Mouse (Mus musculus) neural tube, embryonic 15.5 days (tissue): ENCODE measurements around the gene P3h4. TPM values are rescaled to one million over a fixed set of nuclear protein-coding genes. Genes with fewer than 3 reads are reported as not detected.
A peak's percentile ranks its signal among the peaks of the same experiment; 100 is the strongest.

Source experiments
- ATAC-seq: fragments of 200-750 bp; cut with Nextera tagmentation; 2 replicates; pipeline ENCODE4 v1.8.0; 2017; ENCODE audit warnings: mild to moderate bottlenecking, moderate TSS enrichment, moderate library complexity; ENCODE audit not compliant: low FRiP score
- H3K27ac ChIP-seq: fragments of 300-500 bp; sonication (generic); replicated peaks from 2 replicates; pipeline ENCODE4 v1.5.1; 2015; ENCODE audit warnings: mild to moderate bottlenecking, inconsistent platforms
- H3K27me3 ChIP-seq: fragments of 300-500 bp; sonication (generic); replicated peaks from 2 replicates; pipeline ENCODE4 v1.6.1; 2015; ENCODE audit warnings: inconsistent platforms
- H3K36me3 ChIP-seq: fragments of 300-500 bp; sonication (generic); 2 replicates; pipeline ENCODE4 v1.6.1; 2015; ENCODE audit warnings: inconsistent platforms
- H3K4me1 ChIP-seq: fragments of 300-500 bp; sonication (generic); 2 replicates; pipeline ENCODE4 v1.6.1; 2015; ENCODE audit warnings: inconsistent platforms
- H3K4me2 ChIP-seq: fragments of 300-500 bp; sonication (generic); 2 replicates; pipeline ENCODE4 v1.6.1; 2015; ENCODE audit warnings: inconsistent platforms, mild to moderate bottlenecking, moderate library complexity
- H3K4me3 ChIP-seq: fragments of 300-500 bp; sonication (generic); replicated peaks from 2 replicates; pipeline ENCODE4 v1.5.1; 2015; ENCODE audit warnings: mild to moderate bottlenecking, inconsistent platforms
- H3K9ac ChIP-seq: fragments of 300-500 bp; sonication (generic); replicated peaks from 2 replicates; pipeline ENCODE4 v1.6.1; 2015; ENCODE audit warnings: mild to moderate bottlenecking, inconsistent platforms
- H3K9me3 ChIP-seq: fragments of 300-500 bp; sonication (generic); replicated peaks from 2 replicates; pipeline ENCODE4 v1.6.1; 2016; ENCODE audit warnings: inconsistent platforms
- WGBS: fragments of 180-500 bp; shearing (Covaris S2); methylation state at CpG from one replicate; pipeline ENCODE4 v1.1.7; 2015; ENCODE audit warnings: mixed read lengths; 5-methylcytosine and 5-hydroxymethylcytosine counted together
- polyA plus RNA-seq: library from polyadenylated mRNA; unstranded; fragments of >200 nt; fragmentation: Nextera tagmentation; extraction: Ambion mirVana; gene quantifications from 2 replicates; pipeline ENCODE4 v1.2.1, GENCODE M21; 2015

The P3h4 gene
- polyA plus RNA-seq, 1 experiment from 2014 or later, result 24.4 TPM

- H3K9ac ChIP-seq, result no peak overlapping the region
- no peak overlapping the region for H3K4me2 ChIP-seq
- no peak for ATAC-seq
- H3K36me3 ChIP-seq, result peaks cover 21% of the 10 kb centered on the region; the same call in 1 of the 2 replicates
- H3K4me3 ChIP-seq, result no peak overlapping the region
- H3K9me3 ChIP-seq, result no peaks in the 10 kb centered on the region
- peaks cover 41% of the 10 kb centered on the region for H3K4me1 ChIP-seq
- WGBS, result 85% methylated on average over 6 of the region's 6 CpGs
- 0 out of 2 replicates have a peak overlapping the region, but pooled peaks have one; percentile 23 for H3K27ac ChIP-seq
- no peaks in the 10 kb centered on the region for H3K27me3 ChIP-seq
Observed at GRCm38 (mm10) chr11:100388588-100388987, 26.0 kb downstream of the P3h4 start.

DNA sequence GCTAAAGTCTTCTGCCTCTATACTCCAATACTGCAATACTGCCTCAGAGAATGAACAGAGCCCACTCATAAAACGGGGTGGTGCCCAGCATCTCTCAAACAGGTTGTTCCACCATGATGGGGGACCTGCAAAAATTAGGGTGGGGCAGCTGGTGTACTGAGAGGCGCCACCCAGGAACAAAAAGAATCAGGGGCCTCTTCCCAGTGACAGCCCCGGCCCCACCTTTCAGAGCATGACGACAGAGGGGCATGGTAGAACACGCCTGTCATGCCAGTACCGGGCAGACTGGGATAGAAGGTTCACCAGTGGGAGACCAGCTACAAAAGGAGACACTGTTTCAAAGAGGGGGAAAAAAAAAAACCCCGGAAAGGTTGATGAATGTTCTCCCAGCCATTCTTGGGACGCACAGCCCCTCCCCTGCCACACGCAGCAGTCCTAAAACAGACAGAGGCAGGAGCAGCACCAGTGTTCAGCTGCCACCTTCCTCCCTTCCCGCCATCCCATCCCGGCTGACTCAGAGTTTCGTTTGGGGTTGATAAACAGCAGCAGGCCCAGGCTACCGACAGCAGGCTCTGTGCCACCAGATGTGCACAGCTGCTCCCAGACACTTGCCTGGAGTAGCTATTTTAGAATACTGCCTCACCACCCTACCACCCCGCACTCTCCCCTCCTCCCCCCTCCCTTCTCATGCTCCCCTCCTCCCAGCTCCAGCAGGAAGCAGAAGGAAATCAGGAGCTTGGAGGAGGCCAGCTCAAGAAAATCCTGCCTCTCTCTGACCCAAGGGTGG is 26.9 kb downstream of the P3h4 start:
- H3K36me3 ChIP-seq, result peaks cover 29% of the 10 kb centered on the region
- no peak overlapping the region for H3K4me3 ChIP-seq
- peaks cover 41% of the 10 kb centered on the region for H3K4me1 ChIP-seq
- no peak overlapping the region for H3K9ac ChIP-seq
- 34% methylated on average over 14 of the region's 14 CpGs for WGBS
- ATAC-seq, result no peak
- 0 out of 2 replicates have a peak overlapping the region, but pooled peaks have one; percentile 23 for H3K27ac ChIP-seq
- no peak overlapping the region for H3K4me2 ChIP-seq
- H3K9me3 ChIP-seq, result no peaks in the 10 kb centered on the region
- H3K27me3 ChIP-seq, result no peaks in the 10 kb centered on the region

GRCm38 (mm10) chr11:100387111-100387510 is 27.5 kb downstream of the P3h4 start:
- Histone ChIP-seq H3K27me3 (no peaks in the 10 kb centered on the region), H3K27ac (no peak overlapping the region), H3K36me3 (peaks cover 35% of the 10 kb centered on the region), H3K9me3 (no peaks in the 10 kb centered on the region), H3K4me2 (no peak overlapping the region), H3K4me3 (no peak overlapping the region), H3K9ac (no peak overlapping the region), H3K4me1 (peaks cover 41% of the 10 kb centered on the region)
- no peak for ATAC-seq
- 90% methylated on average over 6 of the region's 6 CpGs for WGBS

GRCm38 (mm10) chr11:100386586-100386985 is 28.1 kb downstream of the P3h4 start:
- Histone ChIP-seq H3K27ac (no peak overlapping the region), H3K9ac (no peak overlapping the region), H3K4me1 (peaks cover 41% of the 10 kb centered on the region), H3K36me3 (peaks cover 40% of the 10 kb centered on the region), H3K27me3 (no peaks in the 10 kb centered on the region), H3K9me3 (no peaks in the 10 kb centered on the region), H3K4me3 (no peak overlapping the region), H3K4me2 (no peak overlapping the region)
- WGBS, result 66% methylated on average over 5 of the region's 5 CpGs
- no peak for ATAC-seq

GRCm38 (mm10) chr11:100385016-100385415 is 29.6 kb downstream of the P3h4 start:
- no peak overlapping the region for H3K4me3 ChIP-seq
- peaks cover 27% of the 10 kb centered on the region for H3K4me1 ChIP-seq
- H3K27me3 ChIP-seq, result no peaks in the 10 kb centered on the region
- H3K27ac ChIP-seq, result no peak overlapping the region
- ATAC-seq, result no peak
- no peak overlapping the region for H3K9ac ChIP-seq
- 83% methylated on average over 3 of the region's 3 CpGs for WGBS
- peaks cover 51% of the 10 kb centered on the region for H3K36me3 ChIP-seq
- no peak overlapping the region for H3K4me2 ChIP-seq
- no peaks in the 10 kb centered on the region for H3K9me3 ChIP-seq

DNA sequence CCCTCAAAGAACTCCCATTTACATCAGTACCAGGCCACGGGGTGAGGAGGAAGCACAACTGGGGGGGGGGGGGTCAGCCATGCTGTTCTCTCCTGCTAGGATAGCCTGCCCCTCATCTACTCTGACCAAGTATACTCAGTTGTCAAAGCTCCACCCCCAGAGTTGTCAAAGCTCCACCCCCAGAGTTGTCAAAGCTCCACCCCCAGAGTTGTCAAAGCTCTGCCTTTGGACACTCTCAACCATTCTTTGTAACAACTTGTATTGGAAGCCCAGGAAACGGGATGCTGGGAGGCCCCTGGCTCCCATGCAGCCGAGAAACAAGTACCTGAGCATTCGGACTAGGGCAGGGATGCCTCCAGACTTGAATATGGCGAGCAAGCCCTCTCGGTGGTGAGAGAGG is 32.0 kb downstream of the P3h4 start:
- Histone ChIP-seq H3K9ac (no peak overlapping the region), H3K9me3 (no peaks in the 10 kb centered on the region), H3K4me2 (no peak overlapping the region), H3K4me3 (no peak overlapping the region), H3K27ac (no peak overlapping the region), H3K4me1 (peaks cover 11% of the 10 kb centered on the region), H3K36me3 (peaks cover 70% of the 10 kb centered on the region), H3K27me3 (no peaks in the 10 kb centered on the region)
- ATAC-seq, result no peak
- 84% methylated on average over 6 of the region's 6 CpGs for whole genome bisulfite sequencing

DNA sequence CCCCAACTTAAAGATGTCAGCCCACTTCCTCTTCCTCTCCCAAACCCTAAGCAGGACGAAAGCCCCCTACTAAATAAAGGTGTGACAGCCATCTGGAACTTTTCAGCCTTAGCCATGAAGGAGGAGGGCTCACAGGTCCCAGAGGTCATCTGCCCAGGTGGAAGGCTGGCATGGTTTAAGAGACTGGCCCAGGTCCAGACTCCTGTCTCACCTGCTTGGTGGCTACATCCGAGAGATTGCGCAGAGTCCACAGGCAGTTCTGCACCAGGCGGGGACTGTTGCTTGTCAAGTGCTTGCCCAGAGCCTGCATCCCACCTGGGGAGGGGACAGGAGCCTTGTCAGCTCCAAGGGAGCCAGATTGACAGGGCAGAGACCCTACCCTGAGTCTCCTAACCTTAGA is 35.3 kb downstream of the P3h4 start:
- Histone ChIP-seq H3K9me3 (no peaks in the 10 kb centered on the region), H3K4me1 (no peaks in the 10 kb centered on the region), H3K27me3 (no peaks in the 10 kb centered on the region), H3K36me3 (peaks cover 78% of the 10 kb centered on the region), H3K9ac (no peak overlapping the region), H3K4me3 (no peak overlapping the region), H3K27ac (no peak overlapping the region), H3K4me2 (no peak overlapping the region)
- ATAC-seq, result no peak
- WGBS, result 90% methylated on average over 4 of the region's 4 CpGs

GRCm38 (mm10) chr11:100378446-100378845 is 36.2 kb downstream of the P3h4 start:
- Histone ChIP-seq H3K27me3 (no peaks in the 10 kb centered on the region), H3K27ac (no peak overlapping the region), H3K36me3 (peaks cover 77% of the 10 kb centered on the region), H3K4me2 (no peak overlapping the region), H3K9me3 (no peaks in the 10 kb centered on the region), H3K9ac (no peak overlapping the region), H3K4me3 (no peak overlapping the region), H3K4me1 (no peaks in the 10 kb centered on the region)
- ATAC-seq, result no peak
- 93% methylated on average over 5 of the region's 5 CpGs for WGBS

- Histone ChIP-seq H3K4me3 (no peak overlapping the region), H3K27ac (no peak overlapping the region), H3K9ac (no peak overlapping the region), H3K9me3 (no peaks in the 10 kb centered on the region), H3K36me3 (peaks cover 76% of the 10 kb centered on the region), H3K27me3 (no peaks in the 10 kb centered on the region), H3K4me1 (no peaks in the 10 kb centered on the region), H3K4me2 (no peak overlapping the region)
- ATAC-seq, result no peak
- 96% methylated on average over 14 of the region's 14 CpGs for WGBS
Observed at GRCm38 (mm10) chr11:100377989-100378388, 36.6 kb downstream of the P3h4 start.

GRCm38 (mm10) chr11:100376746-100377389 is 37.8 kb downstream of the P3h4 start:
- Histone ChIP-seq H3K4me2 (no peak overlapping the region), H3K4me3 (no peak overlapping the region), H3K27me3 (no peaks in the 10 kb centered on the region), H3K36me3 (peaks cover 66% of the 10 kb centered on the region), H3K9me3 (no peaks in the 10 kb centered on the region), H3K9ac (no peak overlapping the region), H3K4me1 (no peaks in the 10 kb centered on the region), H3K27ac (no peak overlapping the region)
- ATAC-seq, result no peak
- 92% methylated on average over 21 of the region's 21 CpGs for WGBS

DNA sequence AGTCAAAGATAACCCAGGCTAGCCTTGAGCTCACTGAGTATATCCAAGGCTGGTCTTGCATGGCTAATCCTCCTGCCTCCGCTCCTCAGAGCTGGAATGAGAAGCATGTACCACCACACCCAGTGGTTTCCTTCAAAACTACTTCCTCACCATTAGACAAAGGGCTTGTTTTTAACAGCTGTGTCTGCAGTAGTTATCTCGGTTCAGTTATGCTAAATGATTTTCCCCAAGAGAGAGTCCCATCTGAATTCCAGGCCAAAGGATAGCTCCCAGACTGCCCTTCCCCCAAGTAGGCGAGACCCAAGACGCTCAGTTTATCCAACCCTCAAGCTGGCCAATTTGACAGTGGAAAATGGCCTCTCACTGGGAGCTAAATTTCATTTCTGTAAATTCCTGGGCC is 38.6 kb downstream of the P3h4 start:
- no peaks in the 10 kb centered on the region for H3K4me1 ChIP-seq
- no peak overlapping the region for H3K4me2 ChIP-seq
- no peak overlapping the region for H3K9ac ChIP-seq
- 62% methylated on average over 4 of the region's 4 CpGs for WGBS
- H3K36me3 ChIP-seq, result peaks cover 66% of the 10 kb centered on the region
- no peak for ATAC-seq
- H3K9me3 ChIP-seq, result no peaks in the 10 kb centered on the region
- H3K4me3 ChIP-seq, result no peak overlapping the region
- H3K27me3 ChIP-seq, result no peaks in the 10 kb centered on the region
- H3K27ac ChIP-seq, result no peak overlapping the region

DNA sequence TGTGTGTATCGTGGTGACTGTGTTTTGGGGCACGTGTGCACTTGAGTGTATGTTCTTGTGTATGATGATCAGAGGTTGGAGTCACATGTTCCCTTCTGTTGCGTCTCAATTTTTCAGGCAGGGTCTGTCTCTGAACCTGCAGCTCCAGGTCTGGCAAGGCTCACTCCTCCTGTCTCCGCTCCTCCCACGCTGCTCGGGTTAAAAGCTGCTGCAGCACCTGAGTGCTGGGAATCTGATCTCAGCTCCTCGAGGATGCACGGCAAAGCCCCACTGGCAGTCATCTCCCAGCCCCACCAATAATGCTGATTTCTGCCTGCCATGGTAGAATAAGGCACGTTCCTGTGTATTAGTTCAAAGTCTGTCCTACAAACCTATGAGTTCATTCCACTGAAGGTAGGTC is 39.5 kb downstream of the P3h4 start:
- H3K4me2 ChIP-seq, result no peak overlapping the region
- H3K27ac ChIP-seq, result no peak overlapping the region
- no peak overlapping the region for H3K9ac ChIP-seq
- no peak for ATAC-seq
- H3K27me3 ChIP-seq, result no peaks in the 10 kb centered on the region
- H3K4me3 ChIP-seq, result no peak overlapping the region
- 92% methylated on average over 9 of the region's 9 CpGs for WGBS
- H3K9me3 ChIP-seq, result no peaks in the 10 kb centered on the region
- H3K36me3 ChIP-seq, result peaks cover 64% of the 10 kb centered on the region
- no peaks in the 10 kb centered on the region for H3K4me1 ChIP-seq
